Mouse (Mus musculus): ENCODE measurements around the gene Zfp622.

DNA sequence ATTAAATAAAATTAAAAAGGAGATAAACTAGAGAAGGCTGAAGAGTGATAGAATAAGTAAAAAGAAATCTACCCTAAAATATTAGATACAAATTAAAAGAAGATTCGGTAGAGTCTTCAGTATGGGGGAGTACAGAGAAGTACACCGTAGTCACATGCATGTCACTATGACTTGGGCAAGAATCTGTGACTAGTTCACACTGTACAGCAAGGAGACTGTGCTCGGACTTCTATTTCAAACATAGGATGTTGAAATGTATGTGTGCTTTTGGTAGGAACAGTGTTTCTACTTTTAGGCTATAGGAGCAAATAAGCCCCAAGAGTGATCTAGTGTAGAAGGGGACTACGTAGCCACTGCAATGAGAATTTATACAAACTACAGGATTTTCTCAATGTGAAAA is 9.8 kb upstream of the Zfp622 start:
- TF ChIP-seq CTCF (IDR thresholded peaks at IDR 0.05; ENCODE audit: control insufficient read depth, insufficient read depth, insufficient read length), result no peak
- no peak for TF ChIP-seq MYOD1 (IDR thresholded peaks at IDR 0.05; ENCODE audit: control insufficient read depth, insufficient read length, low read depth)
- no peak for TF ChIP-seq MAX (IDR thresholded peaks at IDR 0.05)
